Mouse (Mus musculus): ENCODE measurements at regions not wholly inside any gene's neighbourhood (a gene's known extent, or its start where the extent isn't known, plus 50 kb on each side); places are given as distances from the start of the nearest gene placed in this dataset.

DNA sequence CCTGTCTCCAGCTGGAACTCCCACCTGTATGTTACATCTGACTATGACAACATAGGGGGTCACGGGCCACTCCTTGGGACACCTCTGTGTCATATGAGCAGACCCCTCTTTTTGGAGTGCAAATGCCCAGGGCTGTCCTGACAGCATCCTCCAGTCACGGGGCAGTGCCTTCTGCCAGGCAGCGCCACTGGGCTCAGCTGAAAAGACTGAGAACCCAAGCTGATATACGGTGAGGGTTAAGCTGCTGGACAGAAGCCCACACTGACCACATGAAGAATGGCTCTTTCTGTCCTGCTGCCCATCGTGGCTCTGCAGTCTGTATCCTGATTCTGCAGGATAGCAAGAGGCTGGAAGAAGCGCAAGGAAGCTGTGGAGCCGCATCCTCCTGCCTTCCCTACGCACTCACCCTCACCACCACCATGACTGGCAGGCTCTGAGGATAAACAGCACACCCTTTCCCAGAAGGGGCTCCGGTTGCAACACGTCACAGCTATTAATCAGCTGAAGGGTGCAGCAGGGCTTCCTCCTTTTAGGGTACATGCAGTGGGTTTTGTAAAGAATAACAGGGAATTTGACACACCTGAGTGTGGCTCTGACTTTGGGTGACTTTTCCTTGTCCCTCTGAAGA, 93.9 kb upstream of the Arntl start:
- H3K27ac ChIP-seq (ENCODE audit: low read depth, low read length), result no peak overlapping the region
- H3K36me3 ChIP-seq (ENCODE audit: control insufficient read depth, insufficient read depth, low read length), result no peaks in the 10 kb centered on the region
- no peaks in the 10 kb centered on the region for H3K27me3 ChIP-seq (ENCODE audit: control insufficient read depth, insufficient read depth, low read length)
- ATAC-seq (ENCODE audit: insufficient read depth, low FRiP score, low TSS enrichment), result no peak
- no peak for DNase-seq (ENCODE audit: low spot score)
- 0 out of 2 replicates have a peak, but pooled peaks cover 6% of the 10 kb centered on the region for H3K4me1 ChIP-seq (ENCODE audit: control insufficient read depth, insufficient read depth, low read length)
- 80% methylated on average over 10 of the region's 10 CpGs for WGBS
- no peak overlapping the region for H3K4me3 ChIP-seq (ENCODE audit: low read depth, low read length)
- H3K4me2 ChIP-seq (ENCODE audit: low read depth), result no peak overlapping the region
- H3K9me3 ChIP-seq (ENCODE audit: control insufficient read depth, low read length), result no peaks in the 10 kb centered on the region
- no peak overlapping the region for H3K9ac ChIP-seq (ENCODE audit: low read length)

DNA sequence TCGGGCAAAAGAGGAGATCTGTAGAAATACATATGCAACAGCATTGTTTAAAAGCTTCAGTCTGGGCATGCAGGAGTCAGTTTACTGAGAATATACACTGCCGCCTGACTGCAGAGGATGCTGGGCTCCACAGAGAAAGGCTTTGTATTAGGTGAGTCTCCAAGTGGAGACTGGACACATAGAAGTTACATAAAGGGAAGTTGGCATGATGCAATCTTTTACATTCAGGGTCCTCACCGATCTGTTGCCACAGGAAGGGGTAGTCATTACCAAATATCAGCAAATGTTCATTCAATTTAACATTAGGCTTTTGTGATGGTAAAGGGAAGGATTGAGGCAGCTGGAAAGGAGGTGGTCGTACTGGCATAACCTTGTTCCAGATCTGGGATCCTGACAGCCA, 89.7 kb upstream of the Arntl start:
- no peaks in the 10 kb centered on the region for H3K36me3 ChIP-seq (ENCODE audit: control insufficient read depth, insufficient read depth, low read length)
- no peak for ATAC-seq (ENCODE audit: insufficient read depth, low FRiP score, low TSS enrichment)
- WGBS, result 88% methylated on average over 4 of the region's 4 CpGs
- H3K4me3 ChIP-seq (ENCODE audit: low read depth, low read length), result no peak overlapping the region
- no peaks in the 10 kb centered on the region for H3K9me3 ChIP-seq (ENCODE audit: control insufficient read depth, low read length)
- no peak overlapping the region for H3K4me2 ChIP-seq (ENCODE audit: low read depth)
- H3K4me1 ChIP-seq (ENCODE audit: control insufficient read depth, insufficient read depth, low read length), result no peaks in the 10 kb centered on the region
- H3K27me3 ChIP-seq (ENCODE audit: control insufficient read depth, insufficient read depth, low read length), result no peaks in the 10 kb centered on the region
- no peak for DNase-seq (ENCODE audit: low spot score)
- H3K9ac ChIP-seq (ENCODE audit: low read length), result no peak overlapping the region
- H3K27ac ChIP-seq (ENCODE audit: low read depth, low read length), result no peak overlapping the region

DNA sequence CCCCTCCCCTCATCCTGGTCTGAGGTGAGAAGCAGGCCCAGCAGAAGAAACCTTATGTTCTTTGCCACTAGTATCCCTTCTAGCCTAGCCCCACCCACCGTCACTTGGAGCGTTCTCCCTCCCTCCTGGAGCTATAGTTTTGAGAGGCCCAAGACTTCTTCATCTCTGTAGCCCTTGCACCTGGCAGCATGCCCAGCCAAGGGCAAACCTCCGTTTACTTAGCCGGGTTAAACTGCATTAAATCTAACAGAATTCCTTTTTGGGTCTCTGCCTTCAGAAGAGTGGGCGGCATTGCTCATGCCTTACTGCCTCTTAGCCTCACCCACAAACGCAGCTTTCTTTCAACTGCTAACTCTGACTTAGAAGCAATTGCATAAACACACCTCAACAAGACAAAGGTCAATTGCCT, 85.3 kb upstream of the Arntl start:
- 62% methylated on average over 6 of the region's 6 CpGs for WGBS
- no peaks in the 10 kb centered on the region for H3K4me1 ChIP-seq (ENCODE audit: control insufficient read depth, insufficient read depth, low read length)
- no peak for DNase-seq (ENCODE audit: low spot score)
- H3K9me3 ChIP-seq (ENCODE audit: control insufficient read depth, low read length), result no peaks in the 10 kb centered on the region
- H3K4me2 ChIP-seq (ENCODE audit: low read depth), result no peak overlapping the region
- no peak overlapping the region for H3K27ac ChIP-seq (ENCODE audit: low read depth, low read length)
- ATAC-seq (ENCODE audit: insufficient read depth, low FRiP score, low TSS enrichment), result no peak
- H3K9ac ChIP-seq (ENCODE audit: low read length), result no peak overlapping the region
- no peaks in the 10 kb centered on the region for H3K36me3 ChIP-seq (ENCODE audit: control insufficient read depth, insufficient read depth, low read length)
- H3K27me3 ChIP-seq (ENCODE audit: control insufficient read depth, insufficient read depth, low read length), result no peaks in the 10 kb centered on the region
- no peak overlapping the region for H3K4me3 ChIP-seq (ENCODE audit: low read depth, low read length)

DNA sequence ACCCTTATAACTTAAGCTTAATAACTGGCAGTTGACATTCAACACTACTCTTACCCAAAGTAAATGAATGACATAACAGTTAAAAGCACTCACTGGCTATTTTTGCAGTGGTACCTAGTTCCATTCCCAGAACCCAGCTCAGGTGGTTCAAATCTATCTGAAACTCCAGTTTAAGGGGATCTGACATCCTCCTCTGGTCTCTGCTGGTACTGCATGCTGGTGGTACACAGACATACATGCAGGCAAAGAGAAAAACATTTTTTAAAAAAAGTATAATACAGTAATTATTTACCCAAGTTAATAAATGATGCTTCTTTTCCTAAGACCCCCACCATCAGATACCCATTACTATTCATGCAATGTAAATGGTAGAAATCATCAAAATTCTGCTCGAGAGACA, 81.3 kb upstream of the Arntl start:
- Histone ChIP-seq H3K27ac (ENCODE audit: low read depth, low read length) (no peak overlapping the region), H3K36me3 (ENCODE audit: control insufficient read depth, insufficient read depth, low read length) (no peaks in the 10 kb centered on the region), H3K4me2 (ENCODE audit: low read depth) (no peak overlapping the region), H3K4me1 (ENCODE audit: control insufficient read depth, insufficient read depth, low read length) (no peaks in the 10 kb centered on the region), H3K27me3 (ENCODE audit: control insufficient read depth, insufficient read depth, low read length) (no peaks in the 10 kb centered on the region), H3K9ac (ENCODE audit: low read length) (no peak overlapping the region), H3K4me3 (ENCODE audit: low read depth, low read length) (no peak overlapping the region), H3K9me3 (ENCODE audit: control insufficient read depth, low read length) (no peaks in the 10 kb centered on the region)
- ATAC-seq (ENCODE audit: insufficient read depth, low FRiP score, low TSS enrichment), result no peak
- DNase-seq (ENCODE audit: low spot score), result no peak
- 76% methylated on average over 1 of the region's 1 CpGs for WGBS

DNA sequence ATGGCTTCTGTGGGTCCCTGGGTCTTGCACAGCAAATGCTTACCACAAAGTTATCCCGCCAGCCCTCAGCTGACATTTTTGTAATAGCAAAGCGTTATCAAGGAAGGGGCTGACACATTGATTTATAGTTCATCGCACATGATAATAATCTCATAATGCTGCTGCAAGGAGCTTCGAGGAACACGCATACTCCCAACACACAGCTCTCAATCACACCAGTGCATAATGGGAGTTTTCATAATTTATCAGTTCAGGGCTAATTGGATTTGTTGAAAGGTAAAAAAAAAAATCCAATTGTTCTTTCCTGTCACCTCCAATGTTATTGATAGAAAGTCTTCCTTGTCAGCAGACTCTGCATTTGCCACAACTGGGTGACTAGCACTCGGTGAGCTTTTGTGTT, 76.7 kb upstream of the Arntl start:
- no peaks in the 10 kb centered on the region for H3K9me3 ChIP-seq (ENCODE audit: control insufficient read depth, low read length)
- H3K27ac ChIP-seq (ENCODE audit: low read depth, low read length), result no peak overlapping the region
- H3K4me2 ChIP-seq (ENCODE audit: low read depth), result no peak overlapping the region
- DNase-seq (ENCODE audit: low spot score) (no peak), ATAC-seq (ENCODE audit: insufficient read depth, low FRiP score, low TSS enrichment) (no peak)
- H3K4me1 ChIP-seq (ENCODE audit: control insufficient read depth, insufficient read depth, low read length), result no peaks in the 10 kb centered on the region
- 66% methylated on average over 6 of the region's 6 CpGs for WGBS
- H3K36me3 ChIP-seq (ENCODE audit: control insufficient read depth, insufficient read depth, low read length), result no peaks in the 10 kb centered on the region
- no peaks in the 10 kb centered on the region for H3K27me3 ChIP-seq (ENCODE audit: control insufficient read depth, insufficient read depth, low read length)
- H3K4me3 ChIP-seq (ENCODE audit: low read depth, low read length), result no peak overlapping the region
- H3K9ac ChIP-seq (ENCODE audit: low read length), result no peak overlapping the region

DNA sequence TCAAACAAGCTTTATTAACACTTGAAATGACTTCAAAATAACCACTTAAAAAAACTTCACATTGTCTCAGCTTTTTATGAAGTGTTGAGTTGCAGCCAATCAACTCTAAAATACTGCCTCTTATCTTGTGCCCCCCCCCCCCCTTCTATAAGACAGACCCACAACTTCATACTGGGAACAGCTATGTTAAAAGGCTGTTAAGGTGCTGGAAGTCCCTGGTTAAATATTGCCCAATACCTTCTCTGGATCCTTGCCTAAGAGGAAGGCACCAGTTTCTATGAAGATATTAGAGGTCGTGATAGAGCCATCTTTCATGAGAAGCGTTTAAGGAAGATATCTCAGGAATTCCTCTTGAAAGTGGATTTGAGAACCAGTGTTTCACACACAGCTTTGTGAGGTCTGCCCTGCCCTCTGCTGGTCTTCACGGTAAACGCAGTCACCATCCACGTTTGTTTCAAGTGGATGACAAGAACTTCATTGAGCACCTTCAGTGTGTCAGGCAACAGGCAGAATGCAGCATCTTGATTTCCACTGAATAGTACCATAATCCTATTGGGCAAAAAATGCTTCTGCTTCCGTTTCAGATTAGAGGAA, 75.2 kb upstream of the Arntl start:
- peak; percentile 77 for DNase-seq (ENCODE audit: low spot score)
- Histone ChIP-seq H3K9ac (ENCODE audit: low read length) (no peak overlapping the region), H3K27me3 (ENCODE audit: control insufficient read depth, insufficient read depth, low read length) (no peaks in the 10 kb centered on the region), H3K4me1 (ENCODE audit: control insufficient read depth, insufficient read depth, low read length) (no peaks in the 10 kb centered on the region), H3K4me2 (ENCODE audit: low read depth) (no peak overlapping the region), H3K36me3 (ENCODE audit: control insufficient read depth, insufficient read depth, low read length) (no peaks in the 10 kb centered on the region), H3K9me3 (ENCODE audit: control insufficient read depth, low read length) (no peaks in the 10 kb centered on the region), H3K27ac (ENCODE audit: low read depth, low read length) (no peak overlapping the region), H3K4me3 (ENCODE audit: low read depth, low read length) (no peak overlapping the region)
- WGBS, result 7% methylated on average over 6 of the region's 6 CpGs
- no peak for ATAC-seq (ENCODE audit: insufficient read depth, low FRiP score, low TSS enrichment)

DNA sequence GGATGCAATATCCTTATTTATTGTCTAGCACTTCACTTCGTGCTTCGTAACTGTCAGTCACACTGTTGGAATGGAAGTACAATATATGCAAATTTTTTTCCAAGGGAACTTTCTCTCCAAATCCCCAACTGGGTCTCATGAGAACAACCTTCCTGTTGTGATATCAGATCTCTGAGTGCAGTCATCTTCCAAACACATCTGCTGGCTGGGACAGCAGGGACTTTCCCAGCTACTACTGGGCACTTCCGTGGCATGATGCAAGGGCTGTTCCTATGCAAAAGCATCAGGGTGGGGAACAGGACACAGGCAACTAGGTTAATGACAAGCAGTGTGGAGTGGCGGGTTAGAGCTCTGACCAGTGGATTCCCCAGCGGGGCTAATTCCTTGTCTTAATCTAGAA, 73.4 kb upstream of the Arntl start:
- Histone ChIP-seq H3K36me3 (ENCODE audit: control insufficient read depth, insufficient read depth, low read length) (no peaks in the 10 kb centered on the region), H3K9me3 (ENCODE audit: control insufficient read depth, low read length) (no peaks in the 10 kb centered on the region), H3K9ac (ENCODE audit: low read length) (no peak overlapping the region), H3K4me2 (ENCODE audit: low read depth) (no peak overlapping the region), H3K4me3 (ENCODE audit: low read depth, low read length) (no peak overlapping the region), H3K27me3 (ENCODE audit: control insufficient read depth, insufficient read depth, low read length) (no peaks in the 10 kb centered on the region), H3K27ac (ENCODE audit: low read depth, low read length) (no peak overlapping the region), H3K4me1 (ENCODE audit: control insufficient read depth, insufficient read depth, low read length) (no peaks in the 10 kb centered on the region)
- no peak for DNase-seq (ENCODE audit: low spot score)
- WGBS, result 80% methylated on average over 5 of the region's 5 CpGs
- no peak for ATAC-seq (ENCODE audit: insufficient read depth, low FRiP score, low TSS enrichment)

DNA sequence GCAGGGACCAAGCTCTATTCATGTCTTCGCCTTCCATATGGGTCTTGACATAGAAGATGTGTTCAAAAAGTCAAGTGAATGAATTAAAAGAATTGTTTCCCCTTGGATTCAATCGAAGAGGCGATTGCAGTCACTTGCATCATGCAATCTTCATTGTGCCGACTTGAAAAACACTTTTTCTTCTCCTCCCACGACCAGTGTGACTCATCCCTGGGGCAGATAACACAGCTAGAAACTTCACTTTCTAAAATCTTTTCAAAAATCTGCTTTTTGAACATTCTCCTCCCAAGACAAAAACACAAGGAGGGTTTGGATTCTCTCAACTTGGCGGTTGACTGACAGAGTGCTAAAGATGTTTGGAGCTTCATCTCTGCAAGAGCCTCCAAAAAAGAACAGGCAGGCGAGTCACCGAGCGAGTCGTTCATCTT, 67.2 kb upstream of the Arntl start:
- Histone ChIP-seq H3K36me3 (ENCODE audit: control insufficient read depth, insufficient read depth, low read length) (no peaks in the 10 kb centered on the region), H3K4me2 (ENCODE audit: low read depth) (no peak overlapping the region), H3K4me1 (ENCODE audit: control insufficient read depth, insufficient read depth, low read length) (0 out of 2 replicates have a peak, but pooled peaks cover 4% of the 10 kb centered on the region), H3K27ac (ENCODE audit: low read depth, low read length) (no peak overlapping the region), H3K4me3 (ENCODE audit: low read depth, low read length) (no peak overlapping the region), H3K9ac (ENCODE audit: low read length) (no peak overlapping the region), H3K9me3 (ENCODE audit: control insufficient read depth, low read length) (no peaks in the 10 kb centered on the region), H3K27me3 (ENCODE audit: control insufficient read depth, insufficient read depth, low read length) (no peaks in the 10 kb centered on the region)
- ATAC-seq (ENCODE audit: insufficient read depth, low FRiP score, low TSS enrichment), result no peak
- no peak for DNase-seq (ENCODE audit: low spot score)
- WGBS, result 86% methylated on average over 10 of the region's 10 CpGs
